ENCODE assay signal across 9 mouse cellular contexts in genomic region chr8:103272305-103273079, GRCm38 (mm10).
A peak's percentile ranks its signal among the peaks of the same experiment; 100 is the strongest.
DNase-seq lines count a peak whose midpoint lies in the region; ATAC-seq lines count a peak whose summit lies in the region.
"Had no signal": no experiment of that assay in that cellular context is flagged by ENCODE, and none has a peak within 500 bp of the region (broad histone marks: within the 10 kb centered on the region; RNA-seq: fewer than 3 reads in every experiment).

No protein-coding gene starts in this region.

- DNase-seq in heart, adult 9 months (ENCODE audit: low spot score in 2 of 2): no peak
- peak; percentile 18 for DNase-seq in embryo, embryonic 10 days (ENCODE audit: low spot score)
- peak; percentile 7 to 31 for DNase-seq in lung, postnatal 4 days
- DNase-seq: liver, embryonic 13.5 days had no signal

- no peaks in the 10 kb centered on the region for H3K9me3 ChIP-seq in heart, embryonic 13.5 days
- H3K9me3 ChIP-seq in hindbrain, embryonic 12.5 days (replicated peaks): no peaks in the 10 kb centered on the region
- no peaks in the 10 kb centered on the region for H3K9me3 ChIP-seq in stomach, embryonic 16.5 days (replicated peaks; ENCODE audit: control insufficient read depth, low read length)
- H3K9me3 ChIP-seq: liver, embryonic 13.5 days had no signal

- H3K36me3 ChIP-seq in heart, embryonic 13.5 days: no peaks in the 10 kb centered on the region
- no peaks in the 10 kb centered on the region for H3K36me3 ChIP-seq in hindbrain, embryonic 12.5 days
- H3K36me3 ChIP-seq in stomach, embryonic 16.5 days (ENCODE audit: control insufficient read depth, insufficient read depth, low read length): no peaks in the 10 kb centered on the region
- H3K36me3 ChIP-seq: liver, embryonic 13.5 days had no signal

- H3K4me3 ChIP-seq in heart, embryonic 13.5 days: no peak overlapping the region
- no peak overlapping the region for H3K4me3 ChIP-seq in hindbrain, embryonic 12.5 days
- H3K4me3 ChIP-seq in stomach, embryonic 16.5 days (replicated peaks; ENCODE audit: low read length): no peak overlapping the region
- H3K4me3 ChIP-seq: liver, embryonic 13.5 days had no signal

- peaks cover 12% of the 10 kb centered on the region for H3K4me1 ChIP-seq in heart, embryonic 13.5 days
- peaks cover 12% of the 10 kb centered on the region; the same call in 1 of the 2 replicates for H3K4me1 ChIP-seq in hindbrain, embryonic 12.5 days
- H3K4me1 ChIP-seq in stomach, embryonic 16.5 days (ENCODE audit: control insufficient read depth, insufficient read depth, low read length): peaks cover 7% of the 10 kb centered on the region; the same call in 1 of the 2 replicates
- H3K4me1 ChIP-seq: liver, embryonic 13.5 days had no signal

- no peak for ATAC-seq in heart, embryonic 13.5 days (ENCODE audit: extremely low read depth, insufficient number of reproducible peaks, low FRiP score, low TSS enrichment)
- ATAC-seq in hindbrain, embryonic 12.5 days (ENCODE audit: low FRiP score): peak; percentile 73
- no peak for ATAC-seq in stomach, embryonic 16.5 days (ENCODE audit: insufficient read depth, low FRiP score)
- no peak for ATAC-seq in erythroid progenitor cell, adult 5-6 weeks (replicated peaks; ENCODE audit: low FRiP score, poor library complexity, severe bottlenecking)
- no peak for ATAC-seq in megakaryocyte, adult 5-6 weeks (ENCODE audit: poor library complexity, severe bottlenecking)

- no peak overlapping the region for H3K4me2 ChIP-seq in heart, embryonic 13.5 days
- H3K4me2 ChIP-seq in hindbrain, embryonic 12.5 days (replicated peaks): no peak overlapping the region
- no peak overlapping the region for H3K4me2 ChIP-seq in stomach, embryonic 16.5 days (ENCODE audit: low read depth, low read length)
- H3K4me2 ChIP-seq: liver, embryonic 13.5 days had no signal

- H3K9ac ChIP-seq in heart, embryonic 13.5 days: no peak overlapping the region
- no peak overlapping the region for H3K9ac ChIP-seq in hindbrain, embryonic 12.5 days
- 0 out of 2 replicates have a peak overlapping the region, but pooled peaks have one; percentile 23 for H3K9ac ChIP-seq in stomach, embryonic 16.5 days (ENCODE audit: low read length)
- H3K9ac ChIP-seq: liver, embryonic 13.5 days had no signal

- WGBS in heart, embryonic 13.5 days: 25% methylated on average over 5 of the region's 5 CpGs
- 9% methylated on average over 5 of the region's 5 CpGs for WGBS in hindbrain, embryonic 12.5 days
- WGBS in stomach, embryonic 16.5 days: 27% methylated on average over 5 of the region's 5 CpGs

- H3K27ac ChIP-seq in heart, embryonic 13.5 days (replicated peaks): 0 out of 2 replicates have a peak overlapping the region, but pooled peaks have one; percentile 20
- H3K27ac ChIP-seq in hindbrain, embryonic 12.5 days: peak overlapping the region; percentile 69
- H3K27ac ChIP-seq in stomach, embryonic 16.5 days (ENCODE audit: low read length): peak overlapping the region; percentile 75
- H3K27ac ChIP-seq: liver, embryonic 13.5 days had no signal

- H3K27me3 ChIP-seq in heart, embryonic 13.5 days (replicated peaks): no peaks in the 10 kb centered on the region
- no peaks in the 10 kb centered on the region for H3K27me3 ChIP-seq in hindbrain, embryonic 12.5 days
- H3K27me3 ChIP-seq in stomach, embryonic 16.5 days (ENCODE audit: control insufficient read depth, insufficient read depth, low read length): no peaks in the 10 kb centered on the region
- H3K27me3 ChIP-seq: liver, embryonic 13.5 days had no signal

Comparison
In these comparisons a context has a peak if more than half of its experiments do, and no peak if none do; other contexts are left out.
1. H3K27ac ChIP-seq: peak in every context shown above with its lines; median percentile 75 in stomach, embryonic 16.5 days; 69 in hindbrain, embryonic 12.5 days; 20 in heart, embryonic 13.5 days.
2. DNase-seq: peak in embryo, embryonic 10 days (single experiment) and lung, postnatal 4 days (2 of 2); none in heart, adult 9 months (0 of 2).